Mouse (Mus musculus) liver, postnatal 0 days (tissue): ENCODE measurements at regions not wholly inside any gene's neighbourhood (a gene's known extent, or its start where the extent isn't known, plus 50 kb on each side); places are given as distances from the start of the nearest gene placed in this dataset.
"Not testable (repeated sequence)": the region's sequence is repeated elsewhere in the genome, so short reads cannot be mapped to it uniquely, and the experiment has no call there.

Experiments used
- ATAC-seq: fragments of 200-750 bp; cut with Nextera tagmentation; 2 replicates; pipeline ENCODE4 v1.8.0; 2017; ENCODE audit warnings: mild to moderate bottlenecking, moderate library complexity
- DNase-seq: peaks from one replicate; pipeline ENCODE4 v3.0.0-alpha.2; 2016
- H3K27ac ChIP-seq: fragments of 300-500 bp; sonication (generic); 2 replicates; pipeline ENCODE4 v1.5.1; 2014; ENCODE audit warnings: antibody characterized with exemption, moderate library complexity, mild to moderate bottlenecking, low read depth
- H3K27me3 ChIP-seq: fragments of 300-500 bp; sonication (generic); 2 replicates; pipeline ENCODE4 v1.6.1; 2014; ENCODE audit warnings: low read length, control low read depth, mixed read lengths; ENCODE audit not compliant: insufficient read depth
- H3K36me3 ChIP-seq: fragments of 300-500 bp; sonication (generic); replicated peaks from 2 replicates; pipeline ENCODE4 v1.6.1; 2014; ENCODE audit warnings: mild to moderate bottlenecking, control low read depth, low read length, moderate library complexity, mixed read lengths; ENCODE audit not compliant: insufficient read depth
- H3K4me1 ChIP-seq: fragments of 300-500 bp; sonication (generic); 2 replicates; pipeline ENCODE4 v1.6.1; 2014; ENCODE audit warnings: antibody characterized with exemption, mild to moderate bottlenecking, control low read depth; ENCODE audit not compliant: insufficient read depth
- H3K4me2 ChIP-seq: fragments of 300-500 bp; sonication (generic); 2 replicates; pipeline ENCODE4 v1.6.1; 2014; ENCODE audit warnings: low read depth, mild to moderate bottlenecking, low read length, moderate library complexity, mixed read lengths
- H3K4me3 ChIP-seq: fragments of 300-500 bp; sonication (generic); 2 replicates; pipeline ENCODE4 v1.5.1; 2014; ENCODE audit warnings: low read depth, low read length
- H3K9ac ChIP-seq: fragments of 300-500 bp; sonication (generic); replicated peaks from 2 replicates; pipeline ENCODE4 v1.6.1; 2014; ENCODE audit warnings: mild to moderate bottlenecking, moderate library complexity
- H3K9me3 ChIP-seq: fragments of 300-500 bp; sonication (generic); 2 replicates; pipeline ENCODE4 v1.6.1; 2016; ENCODE audit warnings: mild to moderate bottlenecking, control low read depth, low read length, mixed read lengths
- CTCF ChIP-seq: sonication (generic); IDR thresholded peaks from 2 replicates; pipeline ENCODE4 v1.5.1; 2016; ENCODE audit warnings: antibody characterized with exemption, low read depth
- EP300 ChIP-seq: IDR thresholded peaks from 2 replicates; pipeline ENCODE4 v1.6.1; 2016; ENCODE audit warnings: antibody characterized with exemption, low read depth, mild to moderate bottlenecking
- WGBS: fragments of 180-500 bp; shearing (Covaris S2); extraction: QIAGEN DNeasy Blood & Tissue Kit; methylation state at CpG from one replicate; pipeline ENCODE4 v1.1.7; 2014; ENCODE audit not compliant: insufficient replicate concordance; 5-methylcytosine and 5-hydroxymethylcytosine counted together

DNA sequence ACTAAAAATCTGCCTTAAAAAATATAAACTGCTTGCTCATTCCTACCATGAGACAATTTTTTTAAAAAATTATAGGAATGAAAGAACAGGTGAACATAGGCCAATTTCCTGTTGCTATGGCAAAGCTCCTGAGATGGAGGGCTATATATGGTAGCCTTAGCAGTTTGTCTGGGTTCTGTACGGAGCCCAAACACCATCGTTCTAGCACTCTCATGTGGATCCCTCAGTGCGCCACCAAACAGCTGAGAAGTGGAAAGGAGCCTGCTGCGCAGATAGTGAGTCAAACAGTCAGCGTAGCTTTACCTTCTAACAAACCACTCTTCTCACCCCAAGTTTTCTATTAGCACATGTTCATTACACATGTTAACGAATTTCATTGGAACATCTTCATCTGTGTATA is 168.9 kb upstream of the Plcz1 start:
- Histone ChIP-seq H3K9me3 (peaks cover 2% of the 10 kb centered on the region; the same call in 1 of the 2 replicates), H3K4me2 (no peak overlapping the region), H3K36me3 (no peaks in the 10 kb centered on the region), H3K9ac (no peak overlapping the region), H3K27me3 (no peaks in the 10 kb centered on the region), H3K27ac (no peak overlapping the region), H3K4me1 (no peaks in the 10 kb centered on the region), H3K4me3 (no peak overlapping the region)
- DNase-seq = no peak
- ATAC-seq = no peak
- 85% methylated on average over 6 of the region's 6 CpGs for WGBS
- TF ChIP-seq EP300 (no peak), CTCF (no peak)

DNA sequence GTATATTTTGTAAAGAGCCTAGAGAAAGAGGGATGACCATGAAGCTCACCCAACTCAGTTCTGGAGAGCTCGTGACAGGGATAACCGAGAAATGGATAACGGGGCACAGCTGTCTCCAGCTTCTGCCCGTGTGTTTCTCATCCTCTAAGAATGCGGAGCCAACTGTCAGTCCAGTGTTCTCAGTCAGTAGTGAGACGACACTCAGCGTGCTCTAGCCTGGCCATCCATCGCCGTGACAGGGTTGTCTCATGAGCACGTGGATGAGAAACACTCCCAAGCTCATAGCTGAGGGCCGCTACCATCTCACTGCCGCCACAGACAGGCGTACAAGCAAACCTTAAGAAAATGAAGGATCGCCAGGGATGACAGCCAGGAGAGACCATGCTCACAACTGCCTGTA is 167.8 kb upstream of the Plcz1 start:
- H3K36me3 ChIP-seq = no peaks in the 10 kb centered on the region
- H3K4me2 ChIP-seq = no peak overlapping the region
- no peaks in the 10 kb centered on the region for H3K27me3 ChIP-seq
- DNase-seq (no peak), ATAC-seq (no peak)
- H3K4me1 ChIP-seq = no peaks in the 10 kb centered on the region
- peaks cover 2% of the 10 kb centered on the region; the same call in 1 of the 2 replicates for H3K9me3 ChIP-seq
- no peak for TF ChIP-seq CTCF
- no peak for TF ChIP-seq EP300
- H3K27ac ChIP-seq = no peak overlapping the region
- no peak overlapping the region for H3K9ac ChIP-seq
- H3K4me3 ChIP-seq = no peak overlapping the region
- 81% methylated on average over 14 of the region's 14 CpGs for WGBS

- no peak overlapping the region for H3K4me2 ChIP-seq
- no peak for DNase-seq
Measured at GRCm38 (mm10) chr6:140208375-140208774, 167.1 kb upstream of the Plcz1 start.

GRCm38 (mm10) chr6:140206676-140207075 is 165.4 kb upstream of the Plcz1 start:
- DNase-seq, H3K36me3 ChIP-seq, H3K27ac ChIP-seq, H3K4me1 ChIP-seq, H3K4me2 ChIP-seq, H3K4me3 ChIP-seq, H3K9me3 ChIP-seq, ATAC-seq, H3K9ac ChIP-seq, H3K27me3 ChIP-seq: not testable (repeated sequence)
- WGBS = 81% methylated on average over 11 of the region's 11 CpGs

More at GRCm38 (mm10) chr6:140208375-140208774, 167.1 kb upstream of the Plcz1 start:
- no peak overlapping the region for H3K4me3 ChIP-seq
- H3K9me3 ChIP-seq = peaks cover 2% of the 10 kb centered on the region; the same call in 1 of the 2 replicates
- no peaks in the 10 kb centered on the region for H3K36me3 ChIP-seq
- ATAC-seq = no peak
- no peaks in the 10 kb centered on the region for H3K4me1 ChIP-seq
- H3K27ac ChIP-seq = no peak overlapping the region
- H3K27me3 ChIP-seq = no peaks in the 10 kb centered on the region
- TF ChIP-seq EP300 (no peak), CTCF (no peak)
- WGBS = 75% methylated on average over 3 of the region's 3 CpGs
- no peak overlapping the region for H3K9ac ChIP-seq

DNA sequence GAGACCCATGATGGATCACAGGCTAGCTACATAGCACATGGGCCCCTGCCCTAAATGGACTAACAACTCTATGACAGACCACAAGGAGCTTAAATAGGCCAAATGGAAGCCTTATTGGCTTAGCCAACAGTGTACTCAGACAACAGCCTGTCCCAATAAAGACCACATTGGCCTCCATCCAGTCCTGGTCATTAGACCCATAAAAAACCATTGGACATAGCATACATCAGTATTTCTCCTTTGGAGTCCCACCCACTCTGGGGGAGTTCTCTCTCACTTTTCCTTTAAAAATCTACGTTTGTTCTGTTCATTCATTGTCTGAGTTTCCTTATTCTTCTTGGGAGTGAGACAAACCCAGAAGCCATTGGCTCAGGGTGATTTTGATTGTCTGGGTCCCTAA is 160.1 kb upstream of the Plcz1 start:
- H3K9me3 ChIP-seq = no peaks in the 10 kb centered on the region
- H3K9ac ChIP-seq = no peak overlapping the region
- ATAC-seq = no peak
- DNase-seq = no peak
- no peak overlapping the region for H3K4me3 ChIP-seq
- WGBS = 66% methylated on average over 1 of the region's 1 CpGs
- H3K36me3 ChIP-seq = no peaks in the 10 kb centered on the region
- no peaks in the 10 kb centered on the region for H3K27me3 ChIP-seq
- no peaks in the 10 kb centered on the region for H3K4me1 ChIP-seq
- no peak overlapping the region for H3K27ac ChIP-seq
- TF ChIP-seq EP300 (no peak), CTCF (no peak)
- no peak overlapping the region for H3K4me2 ChIP-seq

- ATAC-seq = no peak
- DNase-seq = no peak
- WGBS = 70% methylated on average over 5 of the region's 5 CpGs
Measured at GRCm38 (mm10) chr6:140200322-140200721, 159.1 kb upstream of the Plcz1 start.

DNA sequence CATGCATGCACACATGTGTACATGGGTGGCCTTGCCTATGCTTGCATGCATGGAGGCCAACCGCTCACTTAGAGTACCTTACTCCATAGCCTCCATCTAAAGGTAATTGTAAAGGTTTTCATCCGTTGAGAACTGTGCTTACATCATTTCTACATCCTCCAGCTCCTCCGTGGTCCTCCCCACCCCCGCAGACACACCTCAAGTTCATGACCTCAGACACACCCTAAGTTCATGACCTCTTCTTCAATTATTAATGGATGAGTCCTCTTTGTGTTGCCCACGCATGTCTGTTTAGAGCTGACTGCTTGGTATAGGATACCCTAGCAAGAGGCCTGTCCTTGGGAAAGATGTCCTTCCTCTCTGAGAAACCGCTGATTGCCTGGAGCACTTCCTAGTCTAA is 156.8 kb upstream of the Plcz1 start:
- ATAC-seq (peak; percentile 51), DNase-seq (no peak)
- H3K36me3 ChIP-seq = no peaks in the 10 kb centered on the region
- H3K4me3 ChIP-seq = no peak overlapping the region
- H3K4me1 ChIP-seq = no peaks in the 10 kb centered on the region
- WGBS = 66% methylated on average over 6 of the region's 6 CpGs
- H3K4me2 ChIP-seq = no peak overlapping the region
- H3K27ac ChIP-seq = no peak overlapping the region
- H3K9me3 ChIP-seq = no peaks in the 10 kb centered on the region
- no peak for TF ChIP-seq EP300
- TF ChIP-seq CTCF = no peak
- H3K9ac ChIP-seq = no peak overlapping the region
- no peaks in the 10 kb centered on the region for H3K27me3 ChIP-seq

More at GRCm38 (mm10) chr6:140200322-140200721, 159.1 kb upstream of the Plcz1 start:
- no peak overlapping the region for H3K27ac ChIP-seq
- no peak overlapping the region for H3K4me3 ChIP-seq
- no peak overlapping the region for H3K4me2 ChIP-seq
- no peaks in the 10 kb centered on the region for H3K36me3 ChIP-seq
- H3K9me3 ChIP-seq = no peaks in the 10 kb centered on the region
- no peaks in the 10 kb centered on the region for H3K27me3 ChIP-seq
- H3K4me1 ChIP-seq = no peaks in the 10 kb centered on the region
- no peak overlapping the region for H3K9ac ChIP-seq
- TF ChIP-seq CTCF = no peak
- TF ChIP-seq EP300 = no peak
